Mouse (Mus musculus) ovary, postnatal 36 days (tissue): Measurements from ENCODE around the gene Clic6.

Source experiments
- DNase-seq: peaks from one replicate; pipeline ENCODE4 v3.0.0; 2022; ENCODE audit warnings: low spot score, mixed read lengths

Clic6 gene

DNA sequence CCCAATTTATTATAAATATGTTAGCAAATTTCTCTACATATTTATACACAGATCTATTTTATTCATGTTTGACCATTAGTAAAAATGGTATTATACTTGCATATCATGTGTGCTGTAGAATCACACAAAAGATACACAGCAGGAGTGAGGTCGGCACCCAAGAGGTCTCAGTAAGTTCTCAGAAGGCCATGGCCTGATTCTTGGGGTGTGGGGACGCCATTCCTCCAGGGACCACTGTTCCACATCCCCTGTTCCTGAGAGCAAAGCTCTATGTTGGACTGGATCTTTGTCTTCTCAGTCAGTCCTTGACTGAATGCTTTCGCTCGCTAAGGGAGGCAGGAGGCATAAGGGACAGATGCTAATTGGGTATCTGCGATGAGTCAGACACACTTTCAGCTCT is at the start of gene Clic6:
Gene Clic6, plus strand, starts transcription at position 301 of the 400 bp plus-strand sequence.
- no peak for DNase-seq

GRCm38 (mm10) chr16:92439775-92440174 is 45.8 kb upstream of the Clic6 start:
- no peak for DNase-seq

- no peak for DNase-seq
Observed at GRCm38 (mm10) chr16:92440229-92440628, 45.3 kb upstream of the Clic6 start.

- no peak for DNase-seq
Observed at GRCm38 (mm10) chr16:92441203-92441602, 44.3 kb upstream of the Clic6 start.

DNA sequence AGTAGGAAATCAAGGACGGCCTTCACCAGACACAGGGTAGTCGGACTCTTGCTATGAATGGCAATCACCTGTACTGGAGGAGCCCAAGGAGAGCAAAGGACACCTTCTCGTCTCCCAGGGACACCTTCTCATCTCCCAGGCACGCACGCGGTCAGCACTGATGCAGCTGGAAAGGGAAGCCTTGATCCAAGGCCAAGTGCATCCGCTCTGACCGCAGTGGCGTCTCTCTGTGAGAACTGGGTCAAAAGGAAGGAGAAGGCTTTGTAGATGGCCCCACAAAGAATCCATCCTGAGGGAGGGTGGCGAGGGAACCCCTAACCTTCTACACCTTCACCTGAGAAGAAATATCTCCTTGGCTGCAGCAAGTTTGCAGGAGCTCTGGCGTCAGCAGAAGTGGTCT is 43.4 kb upstream of the Clic6 start:
- DNase-seq = no peak

- no peak for DNase-seq
Observed at GRCm38 (mm10) chr16:92442946-92443345, 42.6 kb upstream of the Clic6 start.

DNA sequence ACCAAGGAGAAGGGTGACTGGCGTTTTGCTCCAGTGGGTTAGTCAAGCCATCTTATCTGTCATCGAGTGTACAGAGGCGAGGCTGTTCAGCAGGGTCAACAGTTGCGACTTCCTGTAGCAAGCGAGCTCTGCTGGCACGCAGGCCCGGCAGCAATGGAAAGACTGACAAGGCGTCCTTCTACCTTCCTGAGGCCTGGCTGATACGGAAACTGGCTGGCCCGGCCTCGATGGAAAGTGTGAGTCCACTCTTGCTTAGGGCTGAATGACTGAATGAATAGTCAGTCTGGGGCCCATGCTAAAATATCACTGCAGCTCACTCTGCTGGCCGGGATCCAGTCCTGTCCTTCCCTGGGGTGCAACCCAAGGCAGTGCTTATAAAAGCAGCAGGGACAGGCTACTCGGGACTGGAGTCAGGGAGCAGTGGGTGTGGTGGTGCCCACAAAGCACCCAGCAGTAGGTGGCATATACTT is 41.9 kb upstream of the Clic6 start:
- DNase-seq = no peak

DNA sequence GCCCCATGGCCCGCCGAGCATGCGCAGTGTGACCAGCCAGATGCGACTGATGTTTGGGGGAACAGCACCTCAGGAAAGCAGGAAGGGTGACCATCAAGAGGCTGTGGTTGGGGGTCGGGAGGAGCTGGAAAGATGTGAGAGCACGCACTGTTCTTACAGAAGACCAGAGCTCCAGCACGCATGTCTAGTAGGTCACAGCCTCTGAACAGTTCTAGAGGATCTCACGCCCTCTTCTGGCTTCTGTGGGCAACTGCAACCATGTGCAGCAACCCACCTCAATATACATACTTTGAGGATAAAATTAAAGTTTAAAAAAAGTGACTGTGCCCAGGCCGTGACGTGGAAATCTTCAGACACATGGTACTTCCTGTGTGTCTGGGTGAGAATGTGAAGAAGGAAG is 40.2 kb upstream of the Clic6 start:
- DNase-seq = no peak

DNA sequence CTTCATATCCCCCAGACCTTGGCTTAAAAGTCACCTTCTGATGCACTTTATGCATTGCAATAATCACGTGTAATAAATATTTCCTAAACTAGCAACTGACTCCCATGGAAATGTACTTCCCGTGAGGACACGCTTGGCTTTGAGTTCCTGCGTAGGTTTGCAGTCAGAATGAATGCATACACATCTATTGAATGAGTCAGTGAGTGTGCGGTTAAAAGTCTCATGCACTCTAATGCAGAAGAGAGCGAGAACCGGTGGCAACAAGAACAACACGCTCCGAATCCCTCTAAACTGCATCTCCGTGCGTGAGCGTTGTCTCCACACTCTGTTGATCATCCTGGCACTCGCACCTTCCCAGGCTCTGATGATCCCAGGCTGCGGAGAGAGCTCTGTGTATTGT is 36.5 kb upstream of the Clic6 start:
- no peak for DNase-seq

GRCm38 (mm10) chr16:92450331-92450730 is 35.2 kb upstream of the Clic6 start:
- DNase-seq = no peak

GRCm38 (mm10) chr16:92451516-92452072 is 33.9 kb upstream of the Clic6 start:
- DNase-seq = no peak

DNA sequence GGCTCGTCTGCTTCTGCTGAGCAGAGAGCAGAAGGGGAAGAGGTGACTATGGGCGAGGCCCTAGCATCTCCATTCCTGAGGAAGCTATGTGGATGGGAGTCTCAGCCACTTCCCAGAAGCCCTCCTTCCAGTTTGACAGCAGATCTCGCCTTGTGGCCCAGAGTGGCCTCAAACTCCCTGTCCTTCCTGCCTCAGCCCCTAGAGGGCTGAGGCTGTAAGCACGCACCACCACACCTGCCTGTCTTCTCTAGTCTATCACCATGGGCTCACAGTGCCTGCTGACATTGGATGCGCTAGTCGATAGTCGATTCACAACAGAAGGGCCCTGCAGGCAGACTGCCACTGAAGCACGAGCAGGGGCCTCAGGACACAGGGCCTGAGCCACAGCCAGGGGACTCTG is 32.9 kb upstream of the Clic6 start:
- DNase-seq = no peak

DNA sequence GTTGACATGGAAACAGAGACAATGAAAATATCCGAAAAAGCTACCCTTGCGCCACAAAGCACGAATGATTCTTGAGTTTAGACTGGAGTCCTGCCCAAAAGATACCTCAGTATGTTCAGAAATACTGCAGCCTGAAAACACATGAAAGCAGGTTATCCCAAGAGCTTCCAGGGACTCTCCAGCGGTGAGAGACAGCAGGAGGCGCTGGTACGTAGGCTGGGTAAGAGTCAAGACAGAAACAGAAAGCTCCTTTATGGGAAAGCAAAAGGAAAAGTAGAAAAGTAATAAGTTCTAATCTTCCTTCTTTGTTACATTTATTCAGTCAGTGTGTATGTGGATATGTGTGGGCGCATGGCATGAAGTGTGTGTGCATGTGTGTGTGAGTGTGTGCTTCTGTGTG is 31.5 kb upstream of the Clic6 start:
- DNase-seq = no peak

GRCm38 (mm10) chr16:92454495-92454894 is 31.0 kb upstream of the Clic6 start:
- DNase-seq = no peak

- no peak for DNase-seq
Observed at GRCm38 (mm10) chr16:92455488-92455887, 30.0 kb upstream of the Clic6 start.

DNA sequence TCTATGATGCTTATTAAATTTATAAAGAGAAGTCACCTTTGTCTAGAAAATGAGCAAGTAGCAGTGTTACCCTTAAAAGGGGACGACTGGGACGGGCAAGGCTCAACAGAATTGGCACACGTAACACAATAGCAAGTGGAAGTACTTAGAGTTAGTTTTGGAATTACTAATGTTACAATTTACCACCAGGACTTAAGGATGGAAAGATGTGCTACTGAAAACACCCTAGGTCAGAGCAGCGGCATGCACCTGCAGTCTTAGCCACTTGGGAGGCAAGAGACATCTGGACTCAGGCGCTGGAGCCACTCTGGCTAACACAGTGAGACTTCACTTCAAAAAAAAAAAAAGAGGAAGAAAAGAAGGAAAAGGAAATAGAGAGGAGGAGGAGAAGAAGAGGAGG is 29.6 kb upstream of the Clic6 start:
- no peak for DNase-seq

- DNase-seq = peak; percentile 57
Observed at GRCm38 (mm10) chr16:92457594-92457993, 27.9 kb upstream of the Clic6 start.

DNA sequence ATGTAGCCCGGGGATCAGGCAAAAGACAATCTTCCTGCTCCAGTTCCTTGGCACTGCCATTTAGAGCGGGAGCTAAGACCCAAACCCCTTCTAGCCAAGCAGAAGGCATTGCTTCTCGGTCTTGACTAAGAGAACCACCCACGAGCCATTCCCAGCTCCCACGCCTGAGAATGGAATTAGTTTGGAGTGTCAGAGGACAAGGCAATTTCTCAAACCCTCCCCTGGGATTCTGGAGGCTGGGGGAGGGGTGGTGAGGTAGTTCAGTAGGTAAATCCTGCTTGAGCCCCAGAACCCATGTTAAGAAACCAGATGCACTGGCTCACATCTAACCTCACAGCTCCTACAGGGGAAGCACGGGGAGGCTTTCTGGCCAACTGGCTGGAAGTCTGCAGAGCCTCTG is 24.1 kb upstream of the Clic6 start:
- no peak for DNase-seq

GRCm38 (mm10) chr16:92464390-92464972 is 21.1 kb upstream of the Clic6 start:
- no peak for DNase-seq

DNA sequence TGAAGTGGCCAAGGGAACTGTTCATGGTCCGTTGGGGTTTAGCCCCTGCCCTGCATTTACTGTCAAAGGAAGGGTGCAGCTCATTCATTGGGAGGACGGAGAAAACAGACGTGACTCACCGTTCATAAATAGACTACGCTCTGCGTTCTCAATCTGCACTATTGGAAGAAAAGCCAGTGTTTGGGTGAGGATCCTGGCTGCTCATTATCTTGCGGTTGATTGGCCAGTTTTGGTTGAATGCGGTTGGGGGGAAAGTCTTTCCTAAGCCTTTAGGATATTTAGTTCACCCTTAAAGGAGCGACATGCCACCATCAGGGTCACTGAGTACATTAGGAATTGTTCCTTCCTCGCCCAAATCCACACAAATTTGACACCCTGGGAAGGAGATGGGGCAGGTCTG is 20.3 kb upstream of the Clic6 start:
- no peak for DNase-seq

DNA sequence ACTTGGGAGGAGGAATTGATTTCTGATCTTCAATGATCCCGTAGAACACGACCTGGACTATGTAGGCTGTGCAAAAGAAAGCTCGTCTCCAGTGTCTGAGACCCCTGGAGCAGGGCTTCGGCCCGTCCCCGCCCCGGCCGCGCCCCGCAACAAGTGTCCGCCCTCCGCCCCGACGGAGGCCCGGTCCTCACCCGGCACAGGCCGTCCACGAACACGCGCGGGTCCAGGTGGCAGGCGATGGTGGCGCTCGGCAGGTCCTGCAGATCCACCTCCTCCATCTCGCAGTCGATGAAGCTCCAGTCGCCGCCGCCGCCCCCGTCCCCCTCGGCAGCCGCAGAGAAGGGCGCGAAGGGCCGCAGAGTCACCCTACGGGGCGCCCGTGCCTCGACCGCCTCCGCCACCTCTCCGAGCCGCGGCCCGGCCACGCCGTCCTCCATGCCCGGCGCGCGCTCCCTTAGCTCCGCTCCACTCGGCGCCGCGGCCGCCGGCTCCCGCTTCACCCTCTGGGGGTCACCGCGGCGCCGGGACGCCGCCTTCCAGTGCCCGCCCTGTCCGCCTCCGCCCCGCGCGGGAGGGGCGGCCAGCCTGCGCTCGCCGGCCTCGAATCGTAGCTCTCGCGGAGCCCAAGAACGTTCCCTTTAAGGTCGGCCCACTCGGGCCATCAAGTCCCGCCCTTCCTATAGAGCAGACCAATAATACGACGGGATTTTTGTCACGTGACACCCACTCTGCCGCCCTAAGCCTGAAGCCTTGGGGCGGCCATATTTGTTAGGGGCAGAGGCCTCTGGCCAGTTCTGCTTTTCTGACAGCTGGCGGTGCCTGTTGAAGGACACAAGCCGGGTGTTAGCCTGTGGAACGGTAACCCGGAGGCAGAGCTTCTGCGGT is 19.7 kb upstream of the Clic6 start:
- DNase-seq = peak; percentile 94

- DNase-seq = no peak
Observed at GRCm38 (mm10) chr16:92467041-92467440, 18.5 kb upstream of the Clic6 start.

- DNase-seq = no peak
Observed at GRCm38 (mm10) chr16:92468459-92468858, 17.1 kb upstream of the Clic6 start.
